Mouse (Mus musculus) WW6 (cell line): ENCODE measurements around the gene Rabepk.
"Not testable (repeated sequence)": the region's sequence is repeated elsewhere in the genome, so short reads cannot be mapped to it uniquely, and the experiment has no call there.

Source experiments
- DNase-seq: peaks from one replicate; pipeline ENCODE4 v3.0.0-alpha.2; 2013; ENCODE audit warnings: low read depth, low spot score

Gene Rabepk

DNA sequence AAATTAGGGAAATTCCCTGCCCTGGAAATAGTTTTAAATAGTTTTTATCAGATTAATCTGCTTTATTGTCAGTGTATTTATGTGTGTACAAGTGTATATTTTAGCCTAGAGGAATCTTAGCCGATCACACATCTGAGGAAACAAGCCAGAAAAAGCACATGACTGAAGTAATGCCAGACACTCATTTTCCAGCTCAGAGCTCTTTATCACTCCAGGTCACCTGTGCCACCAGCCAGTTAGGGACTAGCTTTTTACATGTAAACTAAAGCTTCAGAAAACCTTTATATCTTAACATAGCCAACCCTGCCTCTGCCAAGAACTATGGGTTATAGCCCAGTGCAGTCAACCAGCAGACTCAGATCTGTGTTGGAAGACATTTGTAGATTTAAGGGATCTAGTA, 5.1 kb upstream of the Rabepk start:
- DNase-seq: no peak

DNA sequence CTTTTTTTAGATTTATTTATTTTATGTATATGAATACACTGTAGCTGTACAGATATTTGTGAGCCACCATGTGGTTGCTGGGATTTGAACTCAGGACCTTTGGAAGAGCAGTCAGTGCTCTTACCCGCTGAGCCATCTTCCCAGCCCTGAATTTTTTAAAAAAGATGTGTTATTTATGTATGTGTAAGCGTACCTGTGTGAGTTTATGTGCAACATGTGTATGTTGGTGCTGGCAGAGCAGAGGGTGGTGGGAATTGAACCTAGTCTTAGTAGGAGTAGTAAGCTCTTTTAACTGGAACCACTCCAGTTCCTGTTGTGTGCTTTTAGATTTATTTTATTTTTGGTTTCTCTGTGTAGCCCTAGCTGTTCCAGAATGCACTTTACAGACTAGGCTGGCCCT, 4.5 kb upstream of the Rabepk start:
- DNase-seq: no peak

DNA sequence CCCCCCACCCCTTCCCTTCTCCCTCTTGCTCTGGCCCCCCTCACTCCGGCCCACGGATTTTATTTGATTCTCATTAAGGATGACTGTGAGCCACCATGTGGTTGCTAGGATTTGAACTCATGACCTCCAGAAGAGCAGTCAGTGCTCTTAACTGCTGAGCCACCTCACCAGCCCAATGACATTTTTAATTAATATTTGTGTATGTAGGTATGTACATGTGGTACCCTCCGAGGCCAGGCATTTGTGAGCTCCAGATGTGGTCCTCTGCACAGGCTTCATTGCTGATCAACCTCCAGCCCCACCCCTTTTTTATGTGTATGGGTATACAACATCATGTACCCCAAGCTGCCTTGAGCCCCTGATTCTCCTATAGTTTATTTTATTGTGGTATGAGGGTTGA, 4.0 kb upstream of the Rabepk start:
- DNase-seq: no peak

DNA sequence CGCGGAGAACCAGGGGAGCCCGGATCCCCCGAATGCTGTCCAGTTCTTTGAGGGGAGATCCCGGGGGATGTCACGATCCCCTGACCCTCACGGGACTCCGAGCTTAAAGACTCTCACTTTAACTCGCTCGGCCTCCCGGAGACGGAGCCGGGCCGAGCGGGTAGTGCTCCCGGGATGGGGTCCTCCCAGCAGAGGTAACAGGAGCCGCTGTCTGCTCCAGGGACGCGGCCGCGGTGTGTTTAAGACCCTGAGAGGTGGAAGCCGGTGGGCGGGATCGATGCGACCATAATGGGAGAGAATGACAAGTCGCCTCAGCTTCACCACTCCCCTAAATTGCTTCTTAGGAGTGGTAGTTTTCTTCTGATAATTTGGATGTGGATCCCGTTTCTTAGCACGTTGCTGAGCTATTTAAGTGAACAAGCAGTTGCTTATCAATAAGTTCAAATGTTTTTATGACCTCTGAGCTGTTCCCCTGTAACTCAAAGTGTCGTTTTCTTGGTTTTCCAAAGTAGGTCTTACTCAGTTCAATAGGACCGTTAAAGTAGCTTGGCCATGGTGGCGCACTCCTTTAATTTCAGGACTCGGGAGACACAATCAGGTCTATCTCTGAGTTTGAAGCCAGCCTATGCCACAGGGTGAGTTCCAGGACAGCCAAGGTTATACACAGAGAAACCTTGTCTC, 3.0 kb upstream of the Rabepk start:
- not testable (repeated sequence) for DNase-seq

DNA sequence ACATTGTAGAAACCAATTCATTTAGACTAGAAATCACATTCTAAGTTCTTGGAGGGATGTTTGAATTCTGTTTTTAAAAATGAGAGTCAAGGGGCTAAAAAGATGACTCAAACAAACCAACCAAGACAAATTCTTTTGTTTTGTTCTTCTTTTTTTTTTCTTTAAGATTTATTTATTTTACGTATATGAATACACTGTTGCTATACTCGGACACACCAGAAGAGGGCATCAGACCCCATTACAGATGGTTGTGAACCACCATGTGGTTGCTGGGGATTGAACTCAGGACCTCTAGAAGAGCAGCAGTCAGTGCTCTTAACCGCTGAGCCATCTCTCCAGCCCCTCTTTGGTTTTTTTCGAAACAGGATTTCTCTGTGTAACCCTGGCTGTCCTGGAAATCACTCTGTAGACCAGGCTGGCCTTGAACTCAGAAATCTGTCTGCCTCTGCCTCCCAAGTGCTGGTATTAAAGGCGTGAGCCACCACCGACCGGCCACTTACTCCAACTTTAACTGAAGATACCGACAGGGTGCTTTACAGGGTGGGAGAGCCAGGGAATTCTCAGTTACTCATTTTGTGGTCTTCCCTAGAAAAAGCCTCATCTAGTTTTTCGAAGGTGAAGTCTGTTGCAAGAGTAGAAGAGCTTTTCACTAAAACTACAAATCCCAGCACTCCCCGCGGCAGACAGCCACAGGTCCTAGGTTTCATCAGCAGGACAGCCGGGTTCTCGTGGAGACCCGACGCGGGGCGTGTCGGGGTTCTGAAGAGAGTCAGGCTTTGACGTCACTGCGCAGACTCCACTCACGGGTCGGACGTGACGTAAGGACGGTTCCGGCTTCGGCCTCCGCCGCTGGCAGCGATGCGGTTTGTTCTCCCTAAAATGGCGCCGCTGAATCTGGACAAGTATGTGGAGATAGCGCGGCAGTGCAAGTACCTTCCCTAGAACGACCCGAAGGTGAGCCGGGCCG, 2.1 kb upstream of the Rabepk start:
- peak; percentile 97 for DNase-seq

DNA sequence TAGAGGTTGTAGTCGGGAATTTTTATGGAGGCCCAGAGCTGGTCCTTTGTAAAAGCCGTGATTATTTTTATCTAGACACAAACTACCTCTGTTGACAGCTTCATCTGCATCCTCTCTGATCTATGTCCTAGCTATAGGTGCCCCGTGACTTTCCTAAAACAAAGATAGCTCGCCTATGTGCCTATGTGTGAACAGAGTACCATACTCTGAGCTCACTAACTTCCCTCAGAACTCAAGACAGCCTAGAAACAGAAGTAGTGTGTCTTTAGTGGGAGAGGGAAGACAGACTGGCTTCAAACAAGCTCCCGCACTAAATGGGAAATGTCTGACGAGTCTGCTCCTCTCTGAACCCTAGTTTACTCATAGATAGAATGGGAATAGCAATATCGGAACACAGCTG, 659 bp upstream of the Rabepk start:
- DNase-seq: no peak

DNA sequence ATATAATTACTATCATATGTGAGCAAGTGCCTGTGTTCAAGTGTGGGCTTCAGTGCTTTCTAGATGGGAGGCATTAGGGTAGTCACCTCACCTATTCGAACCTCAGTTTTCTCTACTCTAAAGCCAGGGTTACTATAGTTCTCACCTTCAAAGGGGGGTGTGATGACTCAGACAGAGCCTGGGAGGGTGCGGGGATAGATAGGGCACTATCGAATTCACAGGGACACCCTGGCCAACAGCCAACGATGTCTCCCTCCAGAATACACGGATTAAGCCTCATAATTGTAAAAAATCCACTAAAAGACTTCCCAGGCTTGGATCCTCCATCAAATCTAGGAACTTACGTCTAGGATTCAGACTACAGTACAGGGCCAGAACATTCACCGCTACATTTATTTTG, 4.3 kb downstream of the Rabepk start:
- no peak for DNase-seq

DNA sequence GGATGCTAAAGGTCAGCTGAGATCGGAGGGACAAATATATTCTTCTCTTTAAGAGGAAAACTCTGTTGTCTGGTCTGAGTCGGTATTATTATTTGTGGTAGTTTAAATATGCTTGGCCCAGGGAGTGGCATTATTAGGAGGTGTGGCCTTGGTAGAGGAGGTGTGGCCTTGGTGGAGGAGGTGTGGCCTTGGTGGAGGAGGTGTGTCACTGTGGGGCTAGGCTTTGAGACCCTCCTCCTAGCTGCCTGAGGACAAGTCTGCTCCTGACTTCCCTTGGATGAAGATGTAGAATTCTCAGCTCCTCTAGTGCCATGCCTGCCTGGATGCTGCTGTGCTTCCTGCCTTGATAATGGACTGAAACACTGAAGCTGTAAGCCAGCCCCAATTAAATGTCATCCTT, 5.2 kb downstream of the Rabepk start:
- DNase-seq: no peak

DNA sequence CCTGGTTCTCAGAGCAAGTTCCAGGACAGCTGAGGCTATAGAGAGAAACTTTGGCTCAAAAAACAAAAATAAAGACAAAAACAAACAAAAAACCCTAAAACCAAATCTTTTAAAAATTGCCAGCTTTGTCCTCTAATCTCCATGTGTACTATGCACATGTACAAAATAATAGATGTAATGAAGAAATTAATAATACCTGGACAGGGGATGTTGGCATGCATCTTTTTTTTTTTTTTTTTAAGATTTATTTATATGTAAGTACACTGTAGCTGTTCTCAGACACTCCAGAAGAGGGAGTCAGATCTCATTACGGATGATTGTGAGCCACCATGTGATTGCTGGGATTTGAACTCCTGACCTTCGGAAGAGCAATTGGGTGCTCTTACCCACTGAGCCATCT, 7.2 kb downstream of the Rabepk start:
- not testable (repeated sequence) for DNase-seq

DNA sequence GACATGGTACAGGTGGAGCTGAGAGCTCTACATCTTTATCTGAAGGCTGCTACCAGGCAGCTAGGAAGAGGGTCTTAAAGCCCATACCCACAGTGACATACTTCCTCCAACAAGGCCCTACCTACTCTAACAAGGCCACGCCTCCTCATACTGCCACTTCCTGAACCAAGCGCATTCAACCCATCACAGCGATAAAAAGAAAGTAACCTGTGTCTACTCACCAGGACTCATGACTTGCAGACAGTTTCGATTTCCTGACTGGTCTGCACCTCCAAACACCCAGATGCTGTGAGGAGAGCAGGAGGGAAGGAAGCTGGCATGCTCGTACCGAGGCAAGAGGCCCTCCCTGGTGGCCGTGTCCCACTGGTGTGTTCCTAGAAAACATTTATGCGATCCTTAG, 9.4 kb downstream of the Rabepk start:
- DNase-seq: no peak

DNA sequence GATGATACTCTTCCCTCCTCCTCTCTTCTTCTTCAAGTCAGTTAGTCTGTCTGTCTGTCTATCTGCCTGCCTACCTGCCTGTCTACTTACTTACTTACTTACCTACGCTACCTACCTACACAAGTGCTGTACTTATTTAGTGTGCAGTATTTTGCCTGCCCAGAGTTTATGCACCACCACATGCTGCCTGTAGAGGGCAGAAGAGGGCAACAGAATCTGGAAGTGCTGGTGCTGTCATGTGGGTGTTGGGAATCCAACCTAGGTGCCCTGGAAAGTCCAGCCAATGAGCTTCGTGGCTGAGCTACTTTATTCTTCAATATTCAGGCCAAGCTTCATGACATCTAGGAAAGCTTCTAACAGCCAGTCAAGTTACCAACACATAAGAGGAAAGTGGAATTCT, 15.6 kb downstream of the Rabepk start:
- no peak for DNase-seq

DNA sequence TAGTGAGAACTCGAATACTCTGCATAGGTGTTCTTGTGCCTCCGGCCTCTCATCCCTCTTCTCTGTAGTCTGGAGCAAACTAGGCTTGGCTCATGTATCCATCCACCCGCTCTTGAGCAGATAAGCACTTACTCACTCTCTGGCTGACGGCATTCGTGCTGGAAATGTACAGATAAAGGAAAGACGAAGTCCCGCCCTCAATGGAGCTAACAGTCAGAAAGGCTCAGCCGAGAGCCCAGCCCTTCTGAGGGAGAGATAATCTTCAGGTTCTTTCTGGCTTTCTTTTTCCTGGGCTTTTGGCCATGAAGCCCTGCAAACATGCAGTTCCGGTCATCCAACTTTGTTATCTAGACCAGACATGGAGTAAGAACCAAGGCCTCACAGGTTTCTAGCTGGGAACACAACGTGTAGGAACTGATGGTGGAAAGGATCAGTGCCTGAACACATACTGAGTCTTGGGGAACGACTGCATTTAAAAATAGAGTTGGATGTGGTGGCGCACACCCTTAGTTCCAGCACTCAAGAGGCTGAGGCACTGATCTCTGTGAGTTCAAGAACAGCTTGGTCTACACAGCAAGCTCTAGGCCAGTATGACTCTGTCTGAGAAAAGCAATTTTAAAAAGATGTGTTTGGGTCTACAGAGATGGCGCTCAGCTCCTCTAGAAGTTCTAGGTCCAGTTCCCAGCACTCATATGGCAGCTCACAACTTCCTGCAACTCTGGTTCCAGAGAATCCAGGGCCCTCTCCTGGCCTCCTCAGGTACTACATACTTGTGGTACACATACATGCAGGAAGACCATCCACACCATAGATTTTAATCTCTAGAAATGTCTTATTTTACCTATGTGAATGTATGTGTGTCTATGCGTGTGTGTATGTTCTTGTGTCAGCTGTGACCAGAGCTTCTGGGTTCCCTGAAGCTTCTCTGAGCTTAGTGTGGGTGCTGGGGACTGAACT, 16.4 kb downstream of the Rabepk start:
- no peak for DNase-seq

DNA sequence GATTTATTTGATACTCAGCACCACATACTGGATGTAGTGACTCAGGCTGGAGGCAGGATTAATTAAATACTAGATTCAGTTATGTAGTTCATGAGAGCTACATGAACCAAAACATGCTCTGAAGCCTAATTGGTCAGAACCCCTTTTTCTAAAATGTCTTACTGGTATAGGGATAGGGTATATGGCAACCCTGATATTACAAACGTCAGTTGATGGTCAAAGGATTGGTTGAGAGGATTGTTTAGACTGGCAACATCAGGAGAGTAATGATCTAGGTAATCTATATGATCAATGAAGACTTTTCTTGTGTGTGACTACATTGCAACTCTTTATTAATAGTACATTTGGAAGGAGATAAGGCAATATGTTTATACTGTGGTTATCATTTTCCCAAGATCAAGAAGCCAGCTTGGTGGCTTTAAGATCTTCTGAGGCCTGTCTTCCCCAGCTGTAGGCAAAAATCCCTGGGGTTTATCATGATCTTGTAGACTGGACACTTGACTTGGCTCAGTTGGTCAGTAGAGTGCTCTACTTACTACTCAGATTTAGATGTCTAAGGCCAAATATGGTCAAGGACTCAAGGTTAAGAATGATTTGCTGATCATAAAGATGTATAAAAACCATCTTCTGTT, 22.4 kb downstream of the Rabepk start:
- DNase-seq: no peak

DNA sequence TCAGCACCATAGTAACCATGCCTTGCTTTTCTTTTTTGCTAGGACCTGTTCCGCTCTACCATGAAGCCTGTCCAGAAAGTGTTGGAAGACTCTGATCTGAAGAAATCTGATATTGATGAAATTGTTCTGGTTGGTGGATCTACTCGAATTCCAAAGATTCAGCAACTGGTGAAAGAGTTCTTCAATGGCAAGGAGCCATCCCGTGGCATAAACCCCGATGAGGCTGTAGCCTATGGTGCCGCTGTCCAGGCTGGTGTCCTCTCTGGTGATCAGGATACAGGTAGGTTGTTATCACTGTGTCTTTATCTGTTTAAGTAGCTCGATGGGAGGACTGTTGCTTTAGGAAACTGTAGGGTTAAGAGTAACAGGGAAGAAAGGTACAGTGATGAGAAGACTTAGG, 25.2 kb downstream of the Rabepk start:
- DNase-seq: no peak

DNA sequence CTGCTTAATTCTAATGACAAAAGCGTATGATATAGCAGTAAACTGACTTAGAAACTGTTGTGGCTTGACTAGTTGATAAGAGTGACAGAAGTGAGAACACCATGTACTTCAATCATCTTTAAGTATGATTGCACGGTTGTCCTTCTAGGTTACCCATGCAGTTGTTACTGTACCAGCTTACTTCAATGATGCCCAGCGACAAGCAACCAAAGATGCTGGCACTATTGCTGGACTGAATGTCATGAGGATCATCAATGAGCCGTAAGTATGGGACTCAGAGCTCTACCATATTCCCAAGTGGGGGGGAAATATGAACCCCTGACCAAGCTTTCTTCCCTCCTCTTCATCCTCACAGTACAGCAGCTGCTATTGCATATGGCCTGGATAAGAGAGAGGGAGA, 26.0 kb downstream of the Rabepk start:
- DNase-seq: no peak

DNA sequence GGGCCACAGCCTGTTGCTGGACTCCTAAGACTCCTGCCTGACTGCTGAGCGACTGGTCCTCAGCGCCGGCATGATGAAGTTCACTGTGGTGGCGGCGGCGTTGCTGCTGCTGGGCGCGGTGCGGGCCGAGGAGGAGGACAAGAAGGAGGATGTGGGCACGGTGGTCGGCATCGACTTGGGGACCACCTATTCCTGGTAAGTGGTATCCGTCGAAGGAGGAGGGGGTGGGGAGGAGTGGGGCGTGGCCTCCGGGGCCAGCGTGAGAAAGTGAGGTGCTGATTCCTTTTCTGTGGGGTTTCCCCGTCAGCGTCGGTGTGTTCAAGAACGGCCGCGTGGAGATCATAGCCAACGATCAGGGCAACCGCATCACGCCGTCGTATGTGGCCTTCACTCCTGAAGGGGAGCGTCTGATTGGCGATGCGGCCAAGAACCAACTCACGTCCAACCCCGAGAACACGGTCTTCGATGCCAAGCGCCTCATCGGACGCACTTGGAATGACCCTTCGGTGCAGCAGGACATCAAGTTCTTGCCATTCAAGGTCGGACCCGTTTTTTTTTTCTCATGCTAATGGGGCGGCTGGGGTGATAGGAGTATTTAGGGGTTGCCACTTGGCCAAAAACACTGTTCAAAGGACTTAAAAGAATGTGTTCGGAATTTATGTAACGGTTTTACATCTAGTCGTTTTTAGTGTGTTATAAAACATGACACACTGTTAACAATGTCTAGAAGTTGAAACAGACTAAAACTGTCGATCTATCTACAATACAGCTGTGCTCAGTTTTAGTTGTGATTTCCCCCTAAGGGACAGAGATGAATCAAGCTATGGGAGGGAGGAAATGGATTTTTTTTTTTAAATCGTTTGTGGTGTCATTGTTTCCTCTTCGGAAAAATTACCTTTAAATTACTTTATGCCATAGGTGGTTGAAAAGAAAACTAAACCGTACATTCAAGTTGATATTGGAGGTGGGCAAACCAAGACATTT, 27.2 kb downstream of the Rabepk start:
- DNase-seq: no peak

DNA sequence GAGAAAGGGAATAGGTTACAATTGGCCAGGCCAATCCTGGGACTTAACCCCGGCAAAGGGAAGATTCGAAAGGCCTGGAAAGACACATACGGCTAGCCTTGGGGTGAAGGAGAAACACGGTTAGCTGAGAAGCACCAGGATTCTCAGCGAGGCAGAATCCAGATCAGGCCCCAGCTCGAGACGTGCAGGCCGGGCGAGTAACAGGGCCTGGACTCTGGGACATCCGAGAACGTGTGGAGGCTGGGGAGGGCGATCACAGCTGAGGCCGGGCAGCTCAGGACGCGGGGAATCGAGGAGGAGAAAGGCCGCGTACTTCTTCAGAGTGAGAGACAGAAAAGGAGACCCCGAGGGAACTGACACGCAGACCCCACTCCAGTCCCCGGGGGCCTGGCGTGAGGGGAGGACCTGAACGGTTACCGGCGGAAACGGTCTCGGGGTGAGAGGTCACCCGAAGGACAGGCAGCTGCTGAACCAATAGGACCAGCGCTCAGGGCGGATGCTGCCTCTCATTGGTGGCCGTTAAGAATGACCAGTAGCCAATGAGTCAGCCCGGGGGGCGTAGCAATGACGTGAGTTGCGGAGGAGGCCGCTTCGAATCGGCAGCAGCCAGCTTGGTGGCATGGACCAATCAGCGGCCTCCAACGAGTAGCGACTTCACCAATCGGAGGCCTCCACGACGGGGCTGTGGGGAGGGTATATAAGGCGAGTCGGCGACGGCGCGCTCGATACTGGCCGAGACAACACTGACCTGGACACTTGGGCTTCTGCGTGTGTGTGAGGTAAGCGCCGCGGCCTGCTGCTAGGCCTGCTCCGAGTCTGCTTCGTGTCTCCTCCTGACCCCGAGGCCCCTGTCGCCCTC, 28.1 kb downstream of the Rabepk start, which contains the start of gene Hspa5:
TSS of gene Hspa5 (plus strand) at position 603 of the 859 bp plus-strand sequence.
- DNase-seq: peak; percentile 98

DNA sequence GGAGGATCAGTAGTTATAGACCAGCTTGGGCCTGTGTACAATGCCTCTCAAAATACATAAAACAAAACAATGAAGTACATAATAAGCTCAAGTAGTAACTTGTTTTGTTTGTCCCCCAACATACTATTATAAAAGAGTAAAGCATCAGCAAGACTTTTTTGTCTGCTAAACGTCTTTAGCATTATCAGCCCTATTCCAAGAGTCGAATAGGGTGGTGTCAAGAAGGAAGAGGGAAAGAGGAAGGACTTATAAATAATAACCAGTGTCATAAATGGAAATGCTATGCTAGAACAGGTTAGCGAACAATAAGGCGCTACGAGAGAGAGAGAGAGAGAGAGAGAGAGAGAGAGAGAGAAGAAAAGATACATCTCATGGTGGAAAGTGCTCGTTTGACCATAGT, 28.8 kb downstream of the Rabepk start:
- DNase-seq: no peak

DNA sequence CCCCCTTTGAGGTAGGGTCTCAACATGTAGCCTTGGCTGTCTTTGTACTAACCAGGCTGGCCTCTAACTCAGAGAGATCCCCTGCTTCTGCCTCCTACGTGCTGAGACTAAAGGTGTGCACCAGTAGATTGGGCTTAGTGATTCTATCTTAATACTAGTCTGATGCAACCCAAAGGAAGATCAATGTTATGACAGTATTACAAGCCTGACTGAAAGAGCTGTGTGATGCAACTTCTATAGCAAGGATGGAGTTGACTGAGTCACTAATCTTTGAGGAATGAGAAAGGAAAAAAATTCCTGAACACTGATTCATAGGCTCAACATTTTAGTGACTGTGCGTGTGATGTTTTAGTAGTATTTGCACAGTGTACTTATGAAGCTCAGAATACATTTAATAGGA, 29.7 kb downstream of the Rabepk start:
- no peak for DNase-seq
